Mouse (Mus musculus) cortical plate, adult 2 months (tissue): ENCODE data around the gene Aebp2. TPM values are rescaled to one million over a fixed set of nuclear protein-coding genes. Genes with fewer than 3 reads are reported as not detected.
A peak's percentile ranks its signal among the peaks of the same experiment; 100 is the strongest.
"Not testable (repeated sequence)": the region's sequence is repeated elsewhere in the genome, so short reads cannot be mapped to it uniquely, and the experiment has no call there.

ENCODE experiments used
- H3K27ac ChIP-seq: fragments of 200-500 bp; 2 replicates; pipeline ENCODE4 v1.5.1; 2012; ENCODE audit warnings: low read length, control low read depth, inconsistent platforms; ENCODE audit not compliant: insufficient read depth
- H3K4me1 ChIP-seq: fragments of 200-500 bp; 2 replicates; pipeline ENCODE4 v1.6.1; 2011; ENCODE audit warnings: low read length; ENCODE audit not compliant: control insufficient read depth, insufficient read depth
- H3K4me3 ChIP-seq: fragments of 200-500 bp; 2 replicates; pipeline ENCODE4 v1.5.1; 2011; ENCODE audit warnings: mild to moderate bottlenecking, low read length, control low read depth; ENCODE audit not compliant: insufficient read depth
- CTCF ChIP-seq: fragments of 200-500 bp; IDR thresholded peaks from 2 replicates; pipeline ENCODE4 v1.5.1; 2011; ENCODE audit warnings: mild to moderate bottlenecking, control low read depth, low read length; ENCODE audit not compliant: insufficient read depth; ENCODE audit errors: extremely low read depth
- POLR2A ChIP-seq: fragments of 200-500 bp; IDR thresholded peaks from 2 replicates; pipeline ENCODE4 v1.6.1; 2011; ENCODE audit warnings: mild to moderate bottlenecking, low read length, control low read depth; ENCODE audit not compliant: insufficient read depth; ENCODE audit errors: extremely low read depth
- polyA plus RNA-seq: library from polyadenylated mRNA; depleted of rRNA; stranded (reverse); fragments of >200 nt; gene quantifications from 2 replicates; pipeline ENCODE4 v1.2.3, GENCODE M21; 2012

Aebp2 gene
- polyA plus RNA-seq, 1 experiment: 39.5 TPM

- H3K27ac ChIP-seq, H3K4me3 ChIP-seq, H3K4me1 ChIP-seq: not testable (repeated sequence)
- TF ChIP-seq CTCF: 0 out of 2 replicates have a peak, but pooled peaks have one; percentile 16
These were observed 40.2 kb downstream of the Aebp2 start for GRCm38 (mm10) chr6:140662697-140663096.

GRCm38 (mm10) chr6:140664611-140665010, 42.1 kb downstream of the Aebp2 start:
- no peak for TF ChIP-seq CTCF
- TF ChIP-seq POLR2A: no peak
- Histone ChIP-seq H3K27ac (no peak overlapping the region), H3K4me1 (0 out of 2 replicates have a peak, but pooled peaks cover 3% of the 10 kb centered on the region), H3K4me3 (no peak overlapping the region)

GRCm38 (mm10) chr6:140666486-140667240, 44.2 kb downstream of the Aebp2 start:
- Histone ChIP-seq H3K4me1 (0 out of 2 replicates have a peak, but pooled peaks cover 3% of the 10 kb centered on the region), H3K27ac (no peak overlapping the region)
- TF ChIP-seq CTCF (no peak), POLR2A (no peak)

GRCm38 (mm10) chr6:140667289-140667906, 44.9 kb downstream of the Aebp2 start:
- TF ChIP-seq CTCF: no peak
- TF ChIP-seq POLR2A: no peak

More at GRCm38 (mm10) chr6:140666486-140667240, 44.2 kb downstream of the Aebp2 start:
- H3K4me3 ChIP-seq: no peak overlapping the region

GRCm38 (mm10) chr6:140674414-140674813, 52.0 kb downstream of the Aebp2 start:
- H3K4me3 ChIP-seq: no peak overlapping the region
- TF ChIP-seq POLR2A: no peak
- no peak for TF ChIP-seq CTCF

More at GRCm38 (mm10) chr6:140667289-140667906, 44.9 kb downstream of the Aebp2 start:
- Histone ChIP-seq H3K27ac (no peak overlapping the region), H3K4me3 (no peak overlapping the region), H3K4me1 (0 out of 2 replicates have a peak, but pooled peaks cover 2% of the 10 kb centered on the region)

GRCm38 (mm10) chr6:140676094-140676493, 53.6 kb downstream of the Aebp2 start:
- no peak overlapping the region for H3K4me3 ChIP-seq
- H3K4me1 ChIP-seq: peaks cover 2% of the 10 kb centered on the region; the same call in 1 of the 2 replicates
- TF ChIP-seq CTCF (no peak), POLR2A (no peak)
- no peak overlapping the region for H3K27ac ChIP-seq

More at GRCm38 (mm10) chr6:140674414-140674813, 52.0 kb downstream of the Aebp2 start:
- Histone ChIP-seq H3K27ac (no peak overlapping the region), H3K4me1 (peaks cover 2% of the 10 kb centered on the region; the same call in 1 of the 2 replicates)

- H3K4me1 ChIP-seq: peaks cover 2% of the 10 kb centered on the region; the same call in 1 of the 2 replicates
- TF ChIP-seq POLR2A: no peak
- TF ChIP-seq CTCF: no peak
- H3K27ac ChIP-seq: no peak overlapping the region
- H3K4me3 ChIP-seq: no peak overlapping the region
These were observed 54.6 kb downstream of the Aebp2 start for GRCm38 (mm10) chr6:140677041-140677440.

GRCm38 (mm10) chr6:140677960-140678359, 55.5 kb downstream of the Aebp2 start:
- peaks cover 2% of the 10 kb centered on the region; the same call in 1 of the 2 replicates for H3K4me1 ChIP-seq
- H3K27ac ChIP-seq: no peak overlapping the region
- no peak overlapping the region for H3K4me3 ChIP-seq
- TF ChIP-seq POLR2A (no peak), CTCF (no peak)

- TF ChIP-seq CTCF: no peak
- no peak for TF ChIP-seq POLR2A
- Histone ChIP-seq H3K27ac (no peak overlapping the region), H3K4me1 (peaks cover 2% of the 10 kb centered on the region; the same call in 1 of the 2 replicates), H3K4me3 (no peak overlapping the region)
These were observed 56.3 kb downstream of the Aebp2 start for GRCm38 (mm10) chr6:140678658-140679271.
